Mouse (Mus musculus): ENCODE measurements at regions not wholly inside any gene's neighbourhood (a gene's known extent, or its start where the extent isn't known, plus 50 kb on each side); places are given as distances from the start of the nearest gene placed in this dataset.
A peak's percentile ranks its signal among the peaks of the same experiment; 100 is the strongest.

DNA sequence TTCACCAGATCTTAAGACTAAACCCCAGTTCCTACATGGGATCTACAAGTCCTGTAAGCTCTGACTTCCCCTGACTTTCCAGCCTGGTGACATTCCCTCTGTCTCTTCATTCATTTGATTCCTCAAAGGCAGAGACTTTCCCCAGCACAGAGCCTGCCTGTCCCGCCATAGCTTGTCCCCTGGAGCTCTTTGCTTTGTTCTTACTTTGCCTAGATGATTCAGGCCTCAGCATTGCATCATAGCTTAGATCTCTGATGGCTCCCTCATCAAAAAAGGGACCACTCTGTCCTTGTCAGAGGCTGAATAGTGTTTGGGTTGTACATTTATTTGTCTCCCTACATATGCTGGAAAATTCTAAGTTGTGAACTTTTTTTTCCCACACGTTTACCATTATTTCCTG is 57.6 kb upstream of the Exoc6 start:
- peaks cover 42% of the 10 kb centered on the region for H3K27me3 ChIP-seq (replicated peaks)
- no peaks in the 10 kb centered on the region for H3K36me3 ChIP-seq (replicated peaks; ENCODE audit: low read length)
- peaks cover 11% of the 10 kb centered on the region for H3K9me3 ChIP-seq
- peaks cover 24% of the 10 kb centered on the region for H3K4me1 ChIP-seq
- no peak overlapping the region for H3K4me3 ChIP-seq (replicated peaks)
- TF ChIP-seq FLI1 (IDR thresholded peaks at IDR 0.05; ENCODE audit: low read length) (no peak), GATA1 (IDR thresholded peaks at IDR 0.05; ENCODE audit: borderline replicate concordance, low read length) (no peak)

GRCm38 (mm10) chr19:37493378-37493777 is 56.8 kb upstream of the Exoc6 start:
- TF ChIP-seq FLI1 (IDR thresholded peaks at IDR 0.05; ENCODE audit: low read length) (no peak), GATA1 (IDR thresholded peaks at IDR 0.05; ENCODE audit: borderline replicate concordance, low read length) (no peak)
- Histone ChIP-seq H3K4me1 (peaks cover 24% of the 10 kb centered on the region), H3K27me3 (replicated peaks) (peaks cover 38% of the 10 kb centered on the region), H3K36me3 (replicated peaks; ENCODE audit: low read length) (no peaks in the 10 kb centered on the region), H3K4me3 (replicated peaks) (no peak overlapping the region), H3K9me3 (peaks cover 15% of the 10 kb centered on the region)

- Histone ChIP-seq H3K36me3 (replicated peaks; ENCODE audit: low read length) (no peaks in the 10 kb centered on the region), H3K4me3 (replicated peaks) (peak overlapping the region; percentile 89), H3K9me3 (peaks cover 15% of the 10 kb centered on the region), H3K27me3 (replicated peaks) (peaks cover 40% of the 10 kb centered on the region), H3K4me1 (peaks cover 21% of the 10 kb centered on the region)
- no peak for TF ChIP-seq GATA1 (IDR thresholded peaks at IDR 0.05; ENCODE audit: borderline replicate concordance, low read length)
- no peak for TF ChIP-seq FLI1 (IDR thresholded peaks at IDR 0.05; ENCODE audit: low read length)
These were observed 56.2 kb upstream of the Exoc6 start for GRCm38 (mm10) chr19:37493921-37494485.

DNA sequence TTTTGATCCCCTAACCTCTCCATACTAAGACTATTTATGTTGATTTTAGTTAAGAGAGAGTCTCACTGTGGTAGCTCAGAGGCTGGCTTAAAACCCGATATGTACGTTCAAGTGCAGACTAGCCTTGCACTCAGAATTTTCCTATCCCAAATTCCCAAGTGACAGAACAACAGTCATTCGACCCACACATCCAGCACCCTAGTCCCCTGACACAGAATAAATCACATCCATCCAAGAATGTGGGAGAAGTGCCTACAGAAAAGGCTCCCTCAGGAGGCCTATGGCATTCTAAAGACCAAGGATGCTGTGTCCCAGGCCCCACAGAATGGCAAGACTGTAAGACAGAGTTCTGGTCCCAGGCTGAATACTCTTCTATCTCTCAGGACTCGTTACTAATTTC is 55.4 kb upstream of the Exoc6 start:
- Histone ChIP-seq H3K4me1 (peaks cover 21% of the 10 kb centered on the region), H3K4me3 (replicated peaks) (peak overlapping the region; percentile 14), H3K36me3 (replicated peaks; ENCODE audit: low read length) (no peaks in the 10 kb centered on the region), H3K27me3 (replicated peaks) (peaks cover 42% of the 10 kb centered on the region), H3K9me3 (peaks cover 19% of the 10 kb centered on the region)
- no peak for TF ChIP-seq FLI1 (IDR thresholded peaks at IDR 0.05; ENCODE audit: low read length)
- TF ChIP-seq GATA1 (IDR thresholded peaks at IDR 0.05; ENCODE audit: borderline replicate concordance, low read length): no peak

DNA sequence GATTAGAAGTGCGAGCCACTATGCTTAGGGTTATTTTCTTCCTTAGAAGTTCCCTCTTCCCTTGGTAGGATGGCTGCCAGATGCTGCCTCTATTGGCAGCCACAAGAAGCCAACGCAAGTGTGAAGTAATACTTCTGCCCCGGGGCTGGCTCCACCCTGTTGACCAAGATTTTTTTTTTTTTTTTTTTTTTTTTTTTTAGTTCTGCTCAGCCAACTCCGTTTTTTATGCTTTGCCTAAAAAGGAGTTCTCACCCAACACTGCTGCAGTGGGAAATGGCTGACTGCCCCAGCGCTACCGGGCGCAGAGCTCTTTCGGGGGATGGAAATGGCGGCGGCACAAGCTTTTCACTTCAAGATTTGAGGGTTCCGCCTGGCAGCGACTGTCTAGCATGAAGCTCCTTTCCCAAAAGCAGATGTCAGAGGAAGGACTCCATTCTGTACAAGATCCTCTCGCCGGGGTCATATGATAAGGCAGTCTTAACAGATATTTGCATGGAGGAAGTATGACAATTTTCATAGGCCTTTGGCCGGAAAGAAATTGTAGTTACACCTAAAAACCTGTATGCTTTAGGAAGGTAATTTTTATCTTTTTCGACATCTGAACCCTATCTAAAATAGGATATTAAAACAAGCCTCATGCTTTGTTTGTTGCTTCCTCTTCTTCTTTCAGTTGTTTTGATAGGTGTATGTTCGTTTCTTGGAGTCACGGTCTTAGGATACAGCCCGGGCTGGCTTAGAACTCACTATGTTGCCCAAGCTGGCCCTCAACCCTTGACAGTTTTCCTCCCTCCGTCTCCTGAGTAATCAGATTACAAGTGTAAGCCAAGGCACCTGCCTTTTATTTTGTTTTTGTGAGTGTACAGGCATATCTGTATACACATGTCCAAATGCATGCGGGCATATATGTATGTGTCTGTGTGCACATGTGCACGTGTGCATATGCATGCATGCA is 54.6 kb upstream of the Exoc6 start:
- TF ChIP-seq GATA1 (IDR thresholded peaks at IDR 0.05; ENCODE audit: borderline replicate concordance, low read length) (no peak), FLI1 (IDR thresholded peaks at IDR 0.05; ENCODE audit: low read length) (no peak)
- Histone ChIP-seq H3K4me3 (replicated peaks) (no peak overlapping the region), H3K4me1 (peaks cover 21% of the 10 kb centered on the region), H3K9me3 (peaks cover 22% of the 10 kb centered on the region), H3K36me3 (replicated peaks; ENCODE audit: low read length) (no peaks in the 10 kb centered on the region), H3K27me3 (replicated peaks) (peaks cover 38% of the 10 kb centered on the region)

- Histone ChIP-seq H3K36me3 (replicated peaks; ENCODE audit: low read length) (no peaks in the 10 kb centered on the region), H3K4me1 (peaks cover 21% of the 10 kb centered on the region), H3K4me3 (replicated peaks) (no peak overlapping the region), H3K27me3 (replicated peaks) (peaks cover 27% of the 10 kb centered on the region), H3K9me3 (peaks cover 16% of the 10 kb centered on the region)
- TF ChIP-seq FLI1 (IDR thresholded peaks at IDR 0.05; ENCODE audit: low read length): no peak
- no peak for TF ChIP-seq GATA1 (IDR thresholded peaks at IDR 0.05; ENCODE audit: borderline replicate concordance, low read length)
These were observed 53.5 kb upstream of the Exoc6 start for GRCm38 (mm10) chr19:37496759-37497158.

- no peaks in the 10 kb centered on the region for H3K36me3 ChIP-seq (replicated peaks; ENCODE audit: low read length)
- no peak overlapping the region for H3K4me3 ChIP-seq (replicated peaks)
- H3K27me3 ChIP-seq (replicated peaks): peaks cover 25% of the 10 kb centered on the region
- H3K4me1 ChIP-seq: peaks cover 21% of the 10 kb centered on the region
- H3K9me3 ChIP-seq: peaks cover 16% of the 10 kb centered on the region
- TF ChIP-seq GATA1 (IDR thresholded peaks at IDR 0.05; ENCODE audit: borderline replicate concordance, low read length): no peak
- no peak for TF ChIP-seq FLI1 (IDR thresholded peaks at IDR 0.05; ENCODE audit: low read length)
These were observed 53.1 kb upstream of the Exoc6 start for GRCm38 (mm10) chr19:37497161-37497560.

- Histone ChIP-seq H3K36me3 (replicated peaks; ENCODE audit: low read length) (no peaks in the 10 kb centered on the region), H3K4me1 (peaks cover 21% of the 10 kb centered on the region), H3K9me3 (peaks cover 16% of the 10 kb centered on the region), H3K4me3 (replicated peaks) (no peak overlapping the region), H3K27me3 (replicated peaks) (peaks cover 24% of the 10 kb centered on the region)
- TF ChIP-seq GATA1 (IDR thresholded peaks at IDR 0.05; ENCODE audit: borderline replicate concordance, low read length): no peak
- no peak for TF ChIP-seq FLI1 (IDR thresholded peaks at IDR 0.05; ENCODE audit: low read length)
These were observed 51.8 kb upstream of the Exoc6 start for GRCm38 (mm10) chr19:37498438-37498837.

All from megakaryocyte, embryonic 14.5 days (primary cell).